Mouse (Mus musculus) MEL (cell line): ENCODE results near the gene Opcml. TPM values are rescaled to one million over a fixed set of nuclear protein-coding genes. Genes with fewer than 3 reads are reported as not detected.

Experiments
- DNase-seq: peaks from one replicate; pipeline ENCODE4 v3.0.0; 2011; ENCODE audit warnings: low read depth, low spot score
- H3K27ac ChIP-seq: 2 replicates; pipeline ENCODE4 v1.5.1; 2012; ENCODE audit warnings: low read depth, mild to moderate bottlenecking, control low read depth, low read length, moderate library complexity; ENCODE audit not compliant: control insufficient read depth
- H3K27me3 ChIP-seq, 2 experiments: fragments of 150-350 bp in 1 of 2; sonication (generic) in 1 of 2; 2 replicates each; pipeline ENCODE4 v1.6.1; 2012; ENCODE audit warnings: low read length in 2 of 2, mild to moderate bottlenecking in 2 of 2, improper control_type of control experiment in 1 of 2, moderate library complexity in 1 of 2; ENCODE audit not compliant: insufficient read depth in 2 of 2, control insufficient read depth in 1 of 2
- H3K36me3 ChIP-seq, 2 experiments: 2 replicates each; pipeline ENCODE4 v1.6.1; 2012 to 2014; ENCODE audit warnings: low read length in 2 of 2, improper control_type of control experiment in 1 of 2, inconsistent platforms in 1 of 2, mild to moderate bottlenecking in 1 of 2; ENCODE audit not compliant: insufficient read depth in 2 of 2, control insufficient read depth in 1 of 2
- H3K4me1 ChIP-seq, 2 experiments: fragments of 150-350 bp in 1 of 2; sonication (generic) in 1 of 2; 2 replicates each; pipeline ENCODE4 v1.6.1; 2012; ENCODE audit warnings: low read length in 2 of 2, improper control_type of control experiment in 1 of 2, mild to moderate bottlenecking in 1 of 2; ENCODE audit not compliant: insufficient read depth in 2 of 2, control insufficient read depth in 1 of 2
- H3K4me3 ChIP-seq, 2 experiments: fragments of 150-350 bp in 1 of 2; sonication (generic) in 1 of 2; 2 replicates each; pipeline ENCODE4 v1.5.1; 2012; ENCODE audit warnings: low read depth in 2 of 2, low read length in 2 of 2, mild to moderate bottlenecking in 2 of 2, moderate library complexity in 2 of 2, control low read depth in 1 of 2, improper control_type of control experiment in 1 of 2; ENCODE audit not compliant: control insufficient read depth in 1 of 2, insufficient read depth in 1 of 2
- H3K79me2 ChIP-seq: 2 replicates; pipeline ENCODE4 v1.6.1; 2012; ENCODE audit warnings: mild to moderate bottlenecking, low read length, moderate library complexity; ENCODE audit not compliant: control insufficient read depth, poor library complexity, insufficient read depth
- H3K9ac ChIP-seq: 2 replicates; pipeline ENCODE4 v1.6.1; 2012; ENCODE audit warnings: low read depth, mild to moderate bottlenecking, control low read depth, low read length, moderate library complexity; ENCODE audit not compliant: control insufficient read depth, poor library complexity, severe bottlenecking
- H3K9me3 ChIP-seq: fragments of 150-350 bp; sonication (generic); replicated peaks from 2 replicates; pipeline ENCODE4 v1.6.1; 2012; ENCODE audit warnings: mild to moderate bottlenecking, low read length, improper control_type of control experiment, moderate library complexity; ENCODE audit not compliant: insufficient read depth
- CHD1 ChIP-seq: IDR thresholded peaks from 2 replicates; pipeline ENCODE4 v1.6.1; 2012; ENCODE audit warnings: low read depth, mild to moderate bottlenecking, inconsistent platforms, low read length, improper control_type of control experiment
- CHD2 ChIP-seq: IDR thresholded peaks from 2 replicates; pipeline ENCODE4 v1.6.1; 2011; ENCODE audit warnings: low read length, improper control_type of control experiment
- CTCF ChIP-seq, 3 experiments: IDR thresholded peaks in 2 of 3; conservative IDR thresholded peaks in 1 of 3; 2 replicates each; pipeline ENCODE4 v1.5.1; 2011 to 2012; ENCODE audit warnings: low read length in 3 of 3, low read depth in 2 of 3, mild to moderate bottlenecking in 2 of 3, improper control_type of control experiment in 1 of 3, inconsistent platforms in 1 of 3, mixed read lengths in 1 of 3, moderate library complexity in 1 of 3; ENCODE audit not compliant: control insufficient read depth in 1 of 3, insufficient read depth in 1 of 3, poor library complexity in 1 of 3, severe bottlenecking in 1 of 3
- E2F4 ChIP-seq: IDR thresholded peaks from 2 replicates; pipeline ENCODE4 v1.6.1; 2011; ENCODE audit warnings: low read depth, low read length, improper control_type of control experiment, borderline replicate concordance
- EP300 ChIP-seq, 2 experiments: IDR thresholded peaks; 2 replicates each; pipeline ENCODE4 v1.6.1; 2011; ENCODE audit warnings: improper control_type of control experiment in 2 of 2, low read length in 2 of 2, low read depth in 1 of 2, mild to moderate bottlenecking in 1 of 2
- GABPA ChIP-seq: IDR thresholded peaks from 2 replicates; pipeline ENCODE4 v1.6.1; 2012; ENCODE audit warnings: low read depth, mild to moderate bottlenecking, inconsistent platforms, low read length, improper control_type of control experiment, moderate library complexity
- HCFC1 ChIP-seq: IDR thresholded peaks from 2 replicates; pipeline ENCODE4 v1.6.1; 2012; ENCODE audit warnings: low read depth, mild to moderate bottlenecking, inconsistent platforms, low read length, improper control_type of control experiment, moderate library complexity
- JUND ChIP-seq: IDR thresholded peaks from 2 replicates; pipeline ENCODE4 v1.6.1; 2011; ENCODE audit warnings: low read depth, mild to moderate bottlenecking, improper control_type of control experiment, low read length
- KAT2A ChIP-seq: conservative IDR thresholded peaks from 2 replicates; pipeline ENCODE4 v1.6.1; 2012; ENCODE audit warnings: low read depth, low read length, improper control_type of control experiment, inconsistent platforms
- MAX ChIP-seq: IDR thresholded peaks from 2 replicates; pipeline ENCODE4 v1.6.1; 2011; ENCODE audit warnings: low read length, improper control_type of control experiment
- MEF2A ChIP-seq: IDR thresholded peaks from 2 replicates; pipeline ENCODE4 v1.6.1; 2014; ENCODE audit warnings: low read depth, mild to moderate bottlenecking, inconsistent platforms, low read length, improper control_type of control experiment; ENCODE audit not compliant: poor library complexity, insufficient replicate concordance, severe bottlenecking; ENCODE audit errors: extremely low read depth
- MXI1 ChIP-seq: IDR thresholded peaks from 2 replicates; pipeline ENCODE4 v1.6.1; 2011; ENCODE audit warnings: mild to moderate bottlenecking, low read depth, low read length, improper control_type of control experiment
- MYB ChIP-seq: IDR thresholded peaks from 2 replicates; pipeline ENCODE4 v1.6.1; 2011; ENCODE audit warnings: mild to moderate bottlenecking, low read depth, low read length, improper control_type of control experiment
- MYC ChIP-seq: IDR thresholded peaks from 2 replicates; pipeline ENCODE4 v1.6.1; 2011; ENCODE audit warnings: low read depth, mild to moderate bottlenecking, low read length, improper control_type of control experiment, moderate library complexity
- NELFE ChIP-seq: IDR thresholded peaks from 2 replicates; pipeline ENCODE4 v1.6.1; 2011; ENCODE audit warnings: low read depth, low read length, improper control_type of control experiment
- NRF1 ChIP-seq: IDR thresholded peaks from 2 replicates; pipeline ENCODE4 v1.6.1; 2014; ENCODE audit warnings: low read depth, mild to moderate bottlenecking, inconsistent platforms, low read length, improper control_type of control experiment, moderate library complexity; ENCODE audit not compliant: poor library complexity, insufficient read depth, severe bottlenecking
- POLR2A ChIP-seq, 2 experiments: IDR thresholded peaks; 2 replicates each; pipeline ENCODE4 v1.6.1; 2011 to 2012; ENCODE audit warnings: low read length in 2 of 2, mild to moderate bottlenecking in 2 of 2, control low read depth in 1 of 2, improper control_type of control experiment in 1 of 2, low read depth in 1 of 2, moderate library complexity in 1 of 2; ENCODE audit not compliant: control insufficient read depth in 1 of 2, insufficient read depth in 1 of 2, poor library complexity in 1 of 2
- POLR2AphosphoS5 ChIP-seq: IDR thresholded peaks from 2 replicates; pipeline ENCODE4 v1.6.1; 2012; ENCODE audit warnings: low read depth, borderline replicate concordance, mild to moderate bottlenecking, inconsistent platforms, low read length, moderate library complexity, mixed read lengths
- SIN3A ChIP-seq: IDR thresholded peaks from 2 replicates; pipeline ENCODE4 v1.6.1; 2012; ENCODE audit warnings: low read length, improper control_type of control experiment, inconsistent platforms
- SMC3 ChIP-seq: IDR thresholded peaks from 2 replicates; pipeline ENCODE4 v1.6.1; 2011; ENCODE audit warnings: low read depth, low read length, improper control_type of control experiment
- TAL1 ChIP-seq: IDR thresholded peaks from 2 replicates; pipeline ENCODE4 v1.6.1; 2012; ENCODE audit warnings: mild to moderate bottlenecking, inconsistent platforms, low read length, moderate library complexity, mixed read lengths
- TBP ChIP-seq: IDR thresholded peaks from 2 replicates; pipeline ENCODE4 v1.8.0; 2011; ENCODE audit warnings: low read depth, low read length, improper control_type of control experiment
- TCF12 ChIP-seq: IDR thresholded peaks from 2 replicates; pipeline ENCODE4 v1.6.1; 2014; ENCODE audit warnings: low read depth, mild to moderate bottlenecking, inconsistent platforms, low read length, improper control_type of control experiment, moderate library complexity
- UBTF ChIP-seq: IDR thresholded peaks from 2 replicates; pipeline ENCODE4 v1.6.1; 2012; ENCODE audit warnings: low read depth, mild to moderate bottlenecking, inconsistent platforms, low read length, improper control_type of control experiment, moderate library complexity, borderline replicate concordance; ENCODE audit not compliant: insufficient read depth
- USF1 ChIP-seq: IDR thresholded peaks from 2 replicates; pipeline ENCODE4 v1.6.1; 2014; ENCODE audit warnings: low read depth, mild to moderate bottlenecking, inconsistent platforms, low read length, improper control_type of control experiment, moderate library complexity
- USF2 ChIP-seq, 2 experiments: IDR thresholded peaks; 2 replicates each; pipeline ENCODE4 v1.6.1; 2011 to 2012; ENCODE audit warnings: improper control_type of control experiment in 2 of 2, low read length in 2 of 2, borderline replicate concordance in 1 of 2, inconsistent platforms in 1 of 2, low read depth in 1 of 2, mild to moderate bottlenecking in 1 of 2; ENCODE audit not compliant: insufficient read depth in 1 of 2
- ZC3H11A ChIP-seq: IDR thresholded peaks from 2 replicates; pipeline ENCODE4 v1.6.1; 2012; ENCODE audit warnings: low read depth, mild to moderate bottlenecking, inconsistent platforms, low read length, improper control_type of control experiment
- ZKSCAN1 ChIP-seq: IDR thresholded peaks from 2 replicates; pipeline ENCODE4 v1.6.1; 2012; ENCODE audit warnings: low read depth, mild to moderate bottlenecking, inconsistent platforms, low read length, improper control_type of control experiment, moderate library complexity
- ZMIZ1 ChIP-seq: IDR thresholded peaks from 2 replicates; pipeline ENCODE4 v1.6.1; 2012; ENCODE audit warnings: low read depth, mild to moderate bottlenecking, inconsistent platforms, low read length, improper control_type of control experiment, moderate library complexity
- ZNF384 ChIP-seq: IDR thresholded peaks from 2 replicates; pipeline ENCODE4 v1.6.1; 2012; ENCODE audit warnings: low read depth, mild to moderate bottlenecking, inconsistent platforms, low read length, improper control_type of control experiment
- polyA plus RNA-seq, 2 experiments: library from polyadenylated mRNA; stranded (reverse) in 1 of 2; unstranded in 1 of 2; fragments of >175 nt in 1 of 2; fragments of >200 nt in 1 of 2; gene quantifications; 2 replicates each; pipeline versions ENCODE4 v1.2.1 to v1.2.4; 2012; ENCODE audit warnings: low replicate concordance in 2 of 2, low read depth in 1 of 2; ENCODE audit not compliant: insufficient read length in 2 of 2, insufficient read depth in 1 of 2, missing spikeins in 1 of 2
- total RNA-seq: library from RNA; depleted of rRNA; stranded (reverse); fragments of 300-350 nt; gene quantifications from 2 replicates; pipeline ENCODE4 v1.2.3, GENCODE M21; 2012

Gene Opcml
- total and polyA plus RNA-seq, 3 experiments: not detected

- Histone ChIP-seq H3K36me3 (no peaks in the 10 kb centered on the region), H3K27ac (no peak overlapping the region), H3K4me3 (no peak overlapping the region), H3K79me2 (no peaks in the 10 kb centered on the region), H3K9me3 (no peaks in the 10 kb centered on the region)
- DNase-seq: no peak
- no peak for TF ChIP-seq TBP
- TF ChIP-seq SIN3A: no peak
- TF ChIP-seq POLR2AphosphoS5: no peak
- no peak for TF ChIP-seq NELFE
- no peak for TF ChIP-seq JUND
- TF ChIP-seq MXI1: no peak
- TF ChIP-seq USF2 (IDR thresholded peaks at IDR 0.05; ENCODE audit: borderline replicate concordance in 1 of 2, insufficient read depth in 1 of 2, low read depth in 1 of 2, low read length in 2 of 2): no peak
- TF ChIP-seq MYC: no peak
- no peak for TF ChIP-seq E2F4
- TF ChIP-seq UBTF: no peak
- no peak for TF ChIP-seq NRF1
- TF ChIP-seq KAT2A: no peak
- no peak for TF ChIP-seq TCF12
- TF ChIP-seq ZKSCAN1: no peak
- TF ChIP-seq, all 39 proteins: peak for 0
- no peaks in the 10 kb centered on the region for H3K4me1 ChIP-seq
- H3K27me3 ChIP-seq: no peaks in the 10 kb centered on the region
- no peak overlapping the region for H3K9ac ChIP-seq
These were observed 744.4 kb downstream of the Opcml start for GRCm38 (mm10) chr9:28535006-28535405.

DNA sequence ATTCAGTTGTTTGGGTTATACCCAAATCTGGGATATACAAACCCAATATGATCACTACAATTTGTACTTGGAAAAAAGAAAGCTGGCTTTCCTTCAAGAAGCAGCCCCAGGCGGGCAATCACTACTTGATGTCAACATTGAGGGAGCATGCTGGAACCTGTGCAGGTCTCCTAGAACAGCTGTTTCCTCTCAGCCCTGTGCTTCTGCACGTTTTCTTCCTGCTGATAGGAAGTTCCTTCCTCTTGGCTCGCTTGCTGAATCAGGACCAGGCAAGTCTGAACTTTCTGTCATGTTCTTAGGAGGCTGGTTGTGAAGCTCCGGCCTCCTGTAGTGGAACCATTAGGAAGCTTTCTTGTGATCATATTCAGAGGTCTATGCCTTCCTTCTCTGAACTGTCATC, 746.1 kb downstream of the Opcml start:
- Histone ChIP-seq H3K4me3 (no peak overlapping the region), H3K27me3 (no peaks in the 10 kb centered on the region), H3K79me2 (no peaks in the 10 kb centered on the region), H3K4me1 (no peaks in the 10 kb centered on the region), H3K9ac (no peak overlapping the region), H3K9me3 (no peaks in the 10 kb centered on the region), H3K27ac (no peak overlapping the region), H3K36me3 (no peaks in the 10 kb centered on the region)
- TF ChIP-seq ZMIZ1 (no peak), ZC3H11A (no peak), JUND (no peak), MYB (no peak), EP300 (IDR thresholded peaks at IDR 0.05; ENCODE audit: low read depth in 1 of 2, low read length in 2 of 2) (no peak), GABPA (no peak), CHD2 (no peak), CHD1 (no peak), TAL1 (no peak), MAX (no peak), HCFC1 (no peak), ZKSCAN1 (no peak), SIN3A (no peak), MEF2A (no peak), USF1 (no peak), ZNF384 (no peak), CTCF (IDR thresholded peaks at IDR 0.05 in 2 of 3, conservative IDR thresholded peaks at IDR 0.05 in 1 of 3; ENCODE audit: control insufficient read depth in 1 of 3, insufficient read depth in 1 of 3, low read depth in 2 of 3, low read length in 3 of 3, poor library complexity in 1 of 3, severe bottlenecking in 1 of 3) (no peak), USF2 (IDR thresholded peaks at IDR 0.05; ENCODE audit: borderline replicate concordance in 1 of 2, insufficient read depth in 1 of 2, low read depth in 1 of 2, low read length in 2 of 2) (no peak), SMC3 (no peak), POLR2A (IDR thresholded peaks at IDR 0.05; ENCODE audit: control insufficient read depth in 1 of 2, insufficient read depth in 1 of 2, low read depth in 1 of 2, low read length in 2 of 2, poor library complexity in 1 of 2) (no peak)
- DNase-seq: no peak
